Mouse (Mus musculus) lung, embryonic 14.5 days (tissue): ENCODE measurements around the gene Bcor. TPM values are rescaled to one million over a fixed set of nuclear protein-coding genes. Genes with fewer than 3 reads are reported as not detected.

Source experiments
- ATAC-seq: fragments of 200-750 bp; cut with Nextera tagmentation; 2 replicates; pipeline ENCODE4 v1.8.0; 2017; ENCODE audit warnings: mild to moderate bottlenecking, moderate TSS enrichment, moderate library complexity; ENCODE audit not compliant: insufficient read depth
- DNase-seq: peaks from one replicate; pipeline ENCODE4 v3.0.0-alpha.2; 2015
- H3K27ac ChIP-seq: fragments of 300-500 bp; sonication (generic); 2 replicates; pipeline ENCODE4 v1.5.1; 2014; ENCODE audit warnings: low read depth, mild to moderate bottlenecking, moderate library complexity
- H3K27me3 ChIP-seq: fragments of 300-500 bp; sonication (generic); 2 replicates; pipeline ENCODE4 v1.6.1; 2014; ENCODE audit warnings: low read length, control low read depth; ENCODE audit not compliant: insufficient read depth
- H3K36me3 ChIP-seq: fragments of 300-500 bp; sonication (generic); 2 replicates; pipeline ENCODE4 v1.6.1; 2014; ENCODE audit warnings: control low read depth; ENCODE audit not compliant: insufficient read depth
- H3K4me1 ChIP-seq: fragments of 300-500 bp; sonication (generic); 2 replicates; pipeline ENCODE4 v1.6.1; 2014; ENCODE audit warnings: antibody characterized with exemption, control low read depth; ENCODE audit not compliant: insufficient read depth
- H3K4me2 ChIP-seq: fragments of 300-500 bp; sonication (generic); 2 replicates; pipeline ENCODE4 v1.6.1; 2014; ENCODE audit warnings: mild to moderate bottlenecking
- H3K4me3 ChIP-seq: fragments of 300-500 bp; sonication (generic); 2 replicates; pipeline ENCODE4 v1.5.1; 2014; ENCODE audit warnings: low read depth, low read length
- H3K9ac ChIP-seq: fragments of 300-500 bp; sonication (generic); 2 replicates; pipeline ENCODE4 v1.6.1; 2014
- H3K9me3 ChIP-seq: fragments of 300-500 bp; sonication (generic); 2 replicates; pipeline ENCODE4 v1.6.1; 2016; ENCODE audit warnings: low read depth, low read length, control low read depth
- CTCF ChIP-seq: IDR thresholded peaks from 2 replicates; pipeline ENCODE4 v1.5.1; 2016; ENCODE audit warnings: antibody characterized with exemption, low read depth
- WGBS: fragments of 180-500 bp; shearing (Covaris S2); extraction: QIAGEN DNeasy Blood & Tissue Kit; methylation state at CpG from one replicate; pipeline ENCODE4 v1.1.7; 2014; 5-methylcytosine and 5-hydroxymethylcytosine counted together
- polyA plus RNA-seq: library from polyadenylated mRNA; unstranded; fragments of >200 nt; fragmentation: Nextera tagmentation; extraction: Ambion mirVana; gene quantifications from 2 replicates; pipeline ENCODE4 v1.2.1, GENCODE M21; 2014

Gene Bcor
- polyA plus RNA-seq, 1 experiment from 2014 or later, result 28.9 TPM

DNA sequence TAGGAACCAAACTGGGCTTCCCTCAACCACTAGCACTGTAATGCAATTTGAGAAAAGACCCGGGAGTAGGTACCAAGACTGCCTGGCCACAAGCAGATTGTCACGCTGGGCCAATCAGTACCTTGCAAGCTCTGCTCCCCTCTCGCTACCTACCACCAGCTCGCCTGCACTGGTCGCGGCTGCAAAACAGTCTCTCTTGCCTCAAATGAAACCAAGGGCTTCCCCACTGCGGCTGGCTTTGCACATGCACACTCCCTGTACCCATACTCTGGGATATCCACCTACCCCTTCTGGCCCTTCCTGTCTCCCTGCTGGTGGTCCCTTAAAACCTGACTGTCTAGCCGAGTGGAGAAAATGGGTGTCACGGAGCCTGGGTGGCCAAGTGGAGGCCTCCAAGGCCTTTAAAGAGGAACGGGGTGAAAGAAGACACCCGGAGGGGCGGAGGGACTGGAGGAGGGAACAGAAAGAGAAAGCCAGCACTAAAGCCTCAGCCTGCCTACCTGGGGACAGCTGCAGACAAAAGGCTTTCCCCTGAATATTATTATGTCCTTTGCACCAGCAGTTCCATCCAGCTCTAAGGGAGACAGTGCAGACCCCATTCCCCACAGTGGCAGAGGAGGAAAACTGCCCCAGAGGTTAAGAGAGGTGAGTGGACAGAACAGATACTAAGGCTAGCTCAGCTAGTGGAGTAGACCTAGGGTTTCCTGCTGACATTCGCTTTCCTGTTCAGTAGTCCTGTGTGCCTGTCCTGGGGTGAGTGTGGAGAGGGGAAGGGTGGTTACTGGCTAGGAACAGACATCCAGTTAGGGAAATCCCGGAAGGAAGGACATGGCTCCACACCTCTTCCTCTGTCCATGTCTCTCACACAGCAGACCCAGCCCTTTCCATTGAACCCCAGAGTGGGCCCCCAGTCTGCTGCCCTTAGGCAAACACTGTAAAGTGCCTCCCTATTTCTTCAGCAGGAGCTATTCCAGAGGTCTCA is 30.0 kb downstream of the Bcor start:
- H3K4me1 ChIP-seq, result 0 out of 2 replicates have a peak, but pooled peaks cover 3% of the 10 kb centered on the region
- ATAC-seq, result no peak
- no peak for TF ChIP-seq CTCF
- H3K36me3 ChIP-seq, result no peaks in the 10 kb centered on the region
- peaks cover 61% of the 10 kb centered on the region for H3K27me3 ChIP-seq
- no peak overlapping the region for H3K9ac ChIP-seq
- no peaks in the 10 kb centered on the region for H3K9me3 ChIP-seq
- DNase-seq, result no peak
- H3K4me3 ChIP-seq, result no peak overlapping the region
- peak overlapping the region; percentile 73; the same call in 1 of the 2 replicates for H3K4me2 ChIP-seq
- H3K27ac ChIP-seq, result no peak overlapping the region
- WGBS, result 42% methylated on average over 14 of the region's 14 CpGs

DNA sequence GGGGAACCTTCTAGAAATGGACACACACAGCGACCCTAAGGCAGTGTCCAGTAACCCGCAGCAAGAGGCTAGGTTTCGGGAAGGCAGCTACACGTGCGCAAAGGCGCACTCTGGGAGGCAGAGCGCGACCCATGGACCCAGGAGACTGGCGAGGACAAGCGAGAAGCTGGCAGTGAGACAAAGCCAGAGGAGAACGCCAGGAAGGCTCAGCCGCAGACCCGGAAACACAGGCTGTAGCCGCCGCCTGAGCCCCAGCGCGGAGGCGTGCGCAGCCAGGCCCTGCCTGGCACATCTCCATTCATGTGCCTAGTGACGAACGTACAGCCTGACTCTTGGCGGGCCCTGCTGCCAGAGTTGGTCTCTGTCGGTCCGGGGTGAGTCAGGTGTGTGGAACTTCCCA is 30.9 kb downstream of the Bcor start:
- ATAC-seq, result 0 out of 2 replicates have a peak, but pooled peaks have one; percentile 23
- peak; percentile 74 for DNase-seq
- H3K36me3 ChIP-seq, result no peaks in the 10 kb centered on the region

DNA sequence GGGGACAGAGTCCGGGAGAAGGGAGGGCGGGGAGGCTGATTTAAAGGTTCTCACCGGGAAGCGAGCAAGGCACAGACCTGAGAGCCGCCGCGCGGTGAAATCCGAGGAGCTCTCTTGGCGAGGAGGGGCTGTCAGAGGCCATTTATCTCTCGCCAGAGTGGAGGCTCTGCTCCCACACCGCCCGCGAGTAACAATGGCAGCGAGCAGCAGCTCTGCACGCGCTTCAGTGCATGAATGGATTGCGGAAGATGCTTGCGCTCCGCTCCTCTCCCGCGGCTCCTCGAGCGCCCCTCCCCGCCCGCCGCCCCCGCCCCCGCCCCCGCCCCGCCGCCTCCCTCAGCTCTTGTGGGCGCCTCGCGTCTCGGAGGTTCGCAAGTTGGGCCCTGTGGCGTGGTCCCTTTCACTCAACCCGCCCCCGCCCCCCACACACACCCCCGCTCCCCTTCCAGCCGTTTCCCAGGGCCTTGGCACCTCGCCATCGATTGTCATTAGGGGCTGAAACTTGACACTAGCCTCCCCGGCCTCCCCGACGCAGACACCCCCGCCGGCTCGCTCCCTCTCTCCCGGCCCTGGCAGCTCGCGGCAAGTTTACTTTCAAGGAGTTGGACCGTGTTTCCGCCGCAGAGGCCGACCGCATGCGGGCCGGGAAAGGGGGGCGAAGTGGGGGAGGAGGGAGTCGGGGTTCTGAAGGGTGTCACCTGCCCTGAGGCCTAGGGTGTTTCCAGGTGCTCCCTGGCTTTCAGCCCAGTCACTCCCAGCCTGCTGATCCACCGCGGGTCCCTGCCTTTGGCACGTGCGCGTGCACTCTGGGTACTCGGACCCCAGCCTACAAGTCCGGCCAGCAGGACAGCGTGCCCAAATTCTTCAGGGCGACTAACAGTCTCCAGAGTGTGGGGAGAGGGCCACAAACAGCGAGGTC is 31.7 kb downstream of the Bcor start:
- ATAC-seq (peak; percentile 78), DNase-seq (peak; percentile 94)
- Histone ChIP-seq H3K4me3 (peak overlapping the region; percentile 58), H3K4me2 (peak overlapping the region; percentile 73), H3K9ac (peak overlapping the region; percentile 74), H3K27me3 (peaks cover 48% of the 10 kb centered on the region), H3K36me3 (no peaks in the 10 kb centered on the region), H3K4me1 (peaks cover 3% of the 10 kb centered on the region; the same call in 1 of the 2 replicates), H3K9me3 (no peaks in the 10 kb centered on the region), H3K27ac (peak overlapping the region; percentile 94)
- TF ChIP-seq CTCF, result no peak
- WGBS, result 2% methylated on average over 45 of the region's 72 CpGs

More for the DNA sequence above, 30.9 kb downstream of the Bcor start:
- H3K4me1 ChIP-seq, result peaks cover 3% of the 10 kb centered on the region; the same call in 1 of the 2 replicates
- peak overlapping the region; percentile 58; the same call in 1 of the 2 replicates for H3K4me3 ChIP-seq
- TF ChIP-seq CTCF, result no peak
- H3K9me3 ChIP-seq, result no peaks in the 10 kb centered on the region
- peak overlapping the region; percentile 73 for H3K4me2 ChIP-seq
- 0 out of 2 replicates have a peak overlapping the region, but pooled peaks have one; percentile 32 for H3K9ac ChIP-seq
- 9% methylated on average over 24 of the region's 24 CpGs for WGBS
- peaks cover 55% of the 10 kb centered on the region for H3K27me3 ChIP-seq
- peak overlapping the region; percentile 72; the same call in 1 of the 2 replicates for H3K27ac ChIP-seq

DNA sequence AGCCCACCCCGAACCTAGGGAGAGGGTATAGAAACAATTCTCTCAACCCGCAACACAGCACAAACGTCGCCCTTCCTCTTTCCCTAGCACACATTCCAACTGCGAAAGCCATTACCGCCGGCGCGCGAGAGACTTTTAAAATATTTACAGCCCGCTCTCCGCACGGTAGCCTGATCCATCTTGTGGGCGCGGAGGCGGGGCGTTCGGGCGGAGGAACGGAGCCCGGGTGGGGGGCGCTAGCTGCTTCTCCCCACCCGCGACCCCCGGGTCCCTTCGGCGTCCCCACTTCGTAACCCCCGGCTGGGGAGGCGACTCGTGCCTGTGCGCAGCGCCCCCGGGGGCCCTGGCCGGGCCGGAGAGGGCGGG is 32.4 kb downstream of the Bcor start:
- 4% methylated on average over 22 of the region's 37 CpGs for WGBS
- Histone ChIP-seq H3K27ac (peak overlapping the region; percentile 94), H3K4me2 (peak overlapping the region; percentile 73), H3K36me3 (no peaks in the 10 kb centered on the region), H3K4me3 (peak overlapping the region; percentile 58), H3K27me3 (peaks cover 44% of the 10 kb centered on the region), H3K4me1 (peaks cover 3% of the 10 kb centered on the region; the same call in 1 of the 2 replicates), H3K9ac (peak overlapping the region; percentile 74), H3K9me3 (no peaks in the 10 kb centered on the region)
- DNase-seq (peak; percentile 53), ATAC-seq (peak; percentile 5; the same call in 1 of the 2 replicates)
- TF ChIP-seq CTCF, result no peak

DNA sequence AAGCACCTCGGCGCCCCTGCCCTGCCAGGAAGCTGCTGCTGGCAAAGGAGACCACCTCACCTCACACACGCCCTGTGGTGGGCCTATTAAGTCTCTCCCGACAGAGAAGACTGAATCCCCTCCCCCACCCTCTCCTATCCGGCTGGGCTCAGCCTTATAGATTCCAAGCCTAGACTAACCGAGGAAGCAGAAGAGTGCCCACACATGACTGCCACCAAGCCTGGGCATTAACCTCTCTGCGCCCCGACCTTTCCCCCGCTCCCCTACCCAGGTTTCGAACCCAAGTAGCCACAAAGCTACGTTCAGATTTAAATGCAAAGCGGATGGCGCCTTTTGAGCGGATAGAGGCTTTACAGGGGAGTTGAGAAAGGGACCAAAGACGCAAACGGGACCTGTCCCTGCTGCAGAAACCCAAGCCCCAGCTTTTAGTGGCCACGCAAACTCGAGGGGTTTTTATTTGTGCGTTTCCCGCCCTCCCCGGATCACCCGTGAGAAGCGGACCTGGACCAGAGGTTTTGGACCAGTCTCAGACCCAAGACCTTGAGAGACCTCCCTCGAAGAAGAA is 33.0 kb downstream of the Bcor start:
- peak overlapping the region; percentile 74 for H3K9ac ChIP-seq
- no peaks in the 10 kb centered on the region for H3K9me3 ChIP-seq
- ATAC-seq, result no peak
- H3K4me1 ChIP-seq, result peaks cover 3% of the 10 kb centered on the region; the same call in 1 of the 2 replicates
- no peaks in the 10 kb centered on the region for H3K36me3 ChIP-seq
- H3K27me3 ChIP-seq, result peaks cover 40% of the 10 kb centered on the region
- peak overlapping the region; percentile 73 for H3K4me2 ChIP-seq
- peak; percentile 23 for DNase-seq
- TF ChIP-seq CTCF, result no peak
- H3K4me3 ChIP-seq, result peak overlapping the region; percentile 58
- peak overlapping the region; percentile 38; the same call in 1 of the 2 replicates for H3K27ac ChIP-seq
- 3% methylated on average over 24 of the region's 24 CpGs for WGBS

DNA sequence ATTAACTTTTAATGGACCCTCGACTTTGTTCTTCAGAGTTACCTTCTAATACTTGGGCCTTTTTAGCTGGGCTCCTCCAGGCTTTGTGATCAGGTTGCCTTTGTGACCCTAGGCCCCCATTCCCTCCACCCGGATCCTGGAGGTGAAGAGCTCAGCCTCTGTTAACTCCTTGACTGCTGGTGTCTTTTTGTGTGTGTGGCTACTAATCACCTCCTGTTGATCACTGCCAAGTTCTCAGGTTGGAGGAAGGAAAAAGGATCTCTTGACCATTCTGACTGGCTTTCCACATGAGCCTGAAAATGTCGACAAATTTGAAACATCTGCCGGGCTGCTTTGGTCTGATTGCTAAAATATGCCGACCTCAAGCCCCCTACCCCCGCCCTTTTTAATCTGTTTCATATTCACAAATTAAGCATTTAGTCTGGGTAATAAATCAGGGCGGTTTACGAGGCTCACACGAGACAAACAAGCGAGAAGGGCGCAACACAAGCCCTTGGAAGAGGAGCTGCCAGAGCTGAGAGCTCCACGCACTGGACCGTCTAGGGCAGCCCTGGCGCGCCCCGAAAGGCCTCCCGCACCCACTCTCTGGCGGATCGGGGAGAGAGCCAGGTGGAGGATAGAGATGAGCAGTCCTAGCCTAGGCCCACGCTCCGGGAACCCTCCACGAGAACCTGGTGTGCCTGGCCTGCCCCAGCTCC is 33.6 kb downstream of the Bcor start:
- peak overlapping the region; percentile 73 for H3K4me2 ChIP-seq
- peak overlapping the region; percentile 58 for H3K4me3 ChIP-seq
- peak overlapping the region; percentile 74 for H3K9ac ChIP-seq
- no peak for ATAC-seq
- peaks cover 40% of the 10 kb centered on the region for H3K27me3 ChIP-seq
- H3K36me3 ChIP-seq, result no peaks in the 10 kb centered on the region
- DNase-seq, result no peak
- 10% methylated on average over 22 of the region's 22 CpGs for WGBS
- TF ChIP-seq CTCF, result no peak
- no peaks in the 10 kb centered on the region for H3K9me3 ChIP-seq
- H3K4me1 ChIP-seq, result peaks cover 3% of the 10 kb centered on the region; the same call in 1 of the 2 replicates
- peak overlapping the region; percentile 38; the same call in 1 of the 2 replicates for H3K27ac ChIP-seq
